Mouse (Mus musculus) cerebellum, adult 9-10 months (tissue): ENCODE measurements around the gene Camk2n1.

Experiments
- DNase-seq: peaks from one replicate; pipeline ENCODE4 v3.0.0; 2022

Gene Camk2n1

DNA sequence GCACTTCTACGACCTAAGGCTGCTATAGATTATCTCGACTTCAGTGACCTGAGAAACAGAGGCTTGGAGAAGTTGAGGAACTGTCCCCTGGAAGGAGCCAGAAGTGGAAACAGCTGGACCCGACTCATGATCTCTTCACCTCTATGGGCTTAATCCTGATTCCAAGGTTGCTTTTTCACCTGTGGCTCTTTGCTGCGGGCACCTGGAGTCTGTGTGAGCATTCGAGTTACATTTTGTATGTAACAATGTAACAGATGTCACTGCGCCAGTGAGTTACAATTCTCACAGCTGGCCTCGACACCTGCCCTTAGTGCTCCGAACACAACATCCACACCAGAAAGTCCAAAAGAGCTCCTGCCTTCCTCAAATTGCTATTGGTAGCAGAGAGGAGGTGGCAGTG is 11.3 kb downstream of the Camk2n1 start:
- DNase-seq, result no peak

DNA sequence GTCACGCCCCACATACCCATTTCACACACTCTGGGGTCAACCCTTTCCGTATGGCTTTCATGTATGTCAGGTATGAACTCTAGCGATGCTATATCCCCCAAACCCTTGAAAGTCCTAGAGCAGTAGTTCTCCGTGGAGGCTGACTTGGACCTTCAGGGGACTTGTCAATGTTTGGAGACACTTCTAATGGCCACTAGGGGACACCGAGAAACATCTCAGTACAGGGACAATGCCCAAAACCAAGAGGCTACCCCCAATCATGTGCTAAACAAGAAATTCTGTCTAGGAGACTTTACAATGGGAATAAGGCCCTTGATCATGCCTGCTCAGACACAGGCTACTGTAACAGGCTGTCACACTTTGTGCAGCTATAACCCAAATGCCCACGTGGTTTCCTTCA is 12.6 kb downstream of the Camk2n1 start:
- no peak for DNase-seq

DNA sequence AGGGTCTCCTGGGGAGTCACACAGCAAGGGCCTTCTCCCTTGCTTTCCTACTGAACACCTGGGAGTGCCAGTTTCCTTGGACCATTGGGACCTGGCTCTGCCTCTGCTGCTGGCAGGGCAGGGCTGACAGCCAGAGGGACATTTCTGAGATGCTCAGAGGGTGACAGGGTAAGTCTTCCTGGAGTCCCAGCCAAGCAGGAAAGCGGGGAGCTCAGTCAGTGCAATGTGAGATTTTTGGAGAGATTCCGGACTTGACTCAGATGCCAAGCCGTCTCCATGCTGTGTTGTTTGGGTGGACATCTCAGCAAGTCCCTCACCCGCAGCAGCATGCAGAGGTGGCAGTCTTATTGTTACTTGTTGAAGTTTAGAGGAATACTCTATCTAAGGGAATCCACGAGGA is 13.3 kb downstream of the Camk2n1 start:
- no peak for DNase-seq

DNA sequence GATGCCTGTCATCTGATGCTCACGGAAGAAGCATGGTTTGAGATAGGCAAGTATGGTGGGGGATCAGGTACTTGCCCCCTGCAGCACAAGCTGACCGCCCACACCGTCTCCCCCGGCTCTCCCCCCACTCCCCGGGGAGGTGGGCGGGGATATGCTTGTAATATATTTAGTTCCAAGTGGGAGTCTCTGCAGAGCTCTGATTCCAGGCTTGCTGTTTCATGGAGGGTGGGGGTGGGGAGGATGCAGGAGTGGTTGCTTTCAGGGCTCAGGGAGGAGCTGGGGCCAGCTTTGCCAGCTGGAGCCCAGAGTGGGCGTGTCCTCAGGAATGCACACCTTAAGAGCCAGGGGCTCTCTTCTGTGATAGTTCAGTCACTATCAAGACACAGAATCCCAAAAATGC is 15.0 kb downstream of the Camk2n1 start:
- DNase-seq, result no peak

DNA sequence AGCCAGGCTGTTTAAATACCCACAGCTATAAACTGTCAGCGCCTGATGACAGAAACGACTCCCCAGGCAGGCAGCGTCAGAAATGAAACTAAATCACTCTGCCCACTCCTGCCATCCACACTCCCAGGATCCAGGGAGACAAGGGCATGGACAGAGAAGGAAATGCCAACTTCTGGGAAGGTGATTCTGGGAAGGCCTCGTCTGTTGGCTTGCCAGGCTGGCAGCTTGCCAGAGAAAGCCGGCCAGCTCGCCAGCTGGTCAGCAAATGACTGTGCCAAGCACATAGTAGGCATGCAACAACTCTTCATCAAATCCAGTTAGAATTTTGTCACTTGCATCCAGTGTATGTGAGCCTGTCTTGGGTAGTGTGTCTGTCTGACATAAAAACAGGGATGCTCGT is 17.1 kb downstream of the Camk2n1 start:
- DNase-seq, result no peak

DNA sequence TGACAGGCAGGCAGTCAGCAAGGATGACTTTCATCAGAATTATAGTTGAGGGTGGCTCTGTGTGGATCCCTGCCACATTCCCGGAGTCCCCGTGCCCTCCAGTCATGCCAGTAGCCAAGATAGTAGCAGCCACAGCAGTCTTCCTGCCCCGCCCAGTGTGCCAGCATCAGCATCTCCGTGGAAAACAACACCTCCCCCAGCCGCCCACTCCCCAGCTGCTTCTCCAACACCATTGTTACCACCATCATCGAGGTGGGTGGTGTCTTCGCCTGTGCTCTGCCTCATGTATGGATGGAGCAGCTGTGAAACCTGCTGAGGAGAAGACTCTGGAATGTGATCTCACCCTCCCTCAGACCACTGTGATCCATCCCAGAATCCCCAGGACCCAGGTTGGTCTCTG is 25.5 kb downstream of the Camk2n1 start:
- no peak for DNase-seq

DNA sequence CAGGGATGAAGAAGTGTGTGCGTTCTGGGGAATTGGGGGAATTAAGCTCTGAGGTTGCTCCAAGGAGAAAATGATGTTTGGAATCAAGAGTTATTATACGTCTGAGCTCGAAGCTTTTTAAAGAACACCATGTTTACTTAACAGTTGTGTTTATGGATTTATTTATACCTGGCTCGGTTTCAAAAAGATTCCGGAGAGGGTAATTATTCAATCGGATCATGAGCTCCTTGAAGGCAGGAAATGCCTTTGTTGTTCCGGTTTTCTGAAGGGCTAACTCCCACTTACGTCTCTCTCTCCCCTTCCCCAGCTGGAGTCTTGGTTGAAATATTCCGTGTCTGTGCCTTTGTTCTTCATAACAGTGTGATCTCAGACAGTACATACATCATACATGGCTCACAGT is 26.8 kb downstream of the Camk2n1 start:
- DNase-seq, result no peak

DNA sequence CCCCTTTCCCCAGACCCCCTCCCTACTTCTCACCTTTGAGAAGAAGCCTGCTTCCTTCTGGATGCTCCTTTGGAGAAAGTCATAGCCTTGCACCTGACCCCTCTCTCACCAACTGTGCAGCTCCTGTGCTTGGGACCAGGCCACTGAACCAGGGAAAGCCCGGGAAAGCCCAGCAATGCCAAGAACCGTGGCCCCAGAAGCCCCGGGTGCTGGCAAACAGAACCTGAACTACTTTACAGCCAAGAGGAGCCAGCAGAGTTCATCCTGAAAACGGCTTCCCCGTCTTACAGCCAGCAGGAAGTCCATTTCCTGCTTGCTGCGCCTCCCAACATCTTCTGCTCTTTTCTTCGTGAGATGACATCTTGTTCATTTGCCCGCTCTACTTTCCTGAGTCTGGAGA is 28.6 kb downstream of the Camk2n1 start:
- no peak for DNase-seq

DNA sequence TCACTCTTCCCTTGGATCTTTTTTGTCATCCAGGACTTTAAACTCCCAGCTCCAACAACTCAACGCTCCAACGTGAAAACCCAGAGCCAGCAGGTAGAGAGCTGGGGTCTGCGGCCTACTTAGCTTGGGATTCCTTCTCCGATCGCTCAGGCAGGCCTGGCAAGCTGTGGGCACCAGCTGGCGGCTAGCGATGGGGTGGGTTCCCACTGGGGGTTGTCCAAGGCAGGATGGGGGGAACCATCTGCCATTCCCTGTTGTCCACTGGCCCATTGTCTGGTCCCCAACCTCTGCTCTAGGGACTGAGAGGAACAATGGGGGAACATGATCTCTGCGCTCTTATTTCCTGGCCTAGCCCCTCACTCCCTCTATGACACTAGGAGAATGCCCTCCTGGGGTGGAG is 34.1 kb downstream of the Camk2n1 start:
- no peak for DNase-seq

DNA sequence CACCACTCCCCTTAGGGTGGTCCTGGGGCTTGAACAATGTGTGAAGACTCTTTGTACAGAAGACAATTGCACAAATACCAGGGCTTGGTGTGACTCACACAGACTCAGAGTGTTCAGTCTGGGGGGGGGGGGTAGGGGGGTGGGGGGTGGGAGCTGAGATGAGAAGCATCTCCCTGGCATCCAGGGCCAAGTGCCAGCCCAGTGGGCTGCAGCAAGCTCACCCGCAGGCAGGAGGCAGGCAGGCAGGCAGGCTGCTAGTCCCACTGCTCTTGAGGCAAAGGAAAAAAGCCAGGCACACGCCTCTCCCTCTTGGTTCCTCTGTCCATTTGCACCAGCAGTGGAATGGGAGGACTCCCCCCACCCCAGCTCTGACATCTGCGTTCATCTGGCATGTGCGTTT is 37.0 kb downstream of the Camk2n1 start:
- DNase-seq, result no peak

DNA sequence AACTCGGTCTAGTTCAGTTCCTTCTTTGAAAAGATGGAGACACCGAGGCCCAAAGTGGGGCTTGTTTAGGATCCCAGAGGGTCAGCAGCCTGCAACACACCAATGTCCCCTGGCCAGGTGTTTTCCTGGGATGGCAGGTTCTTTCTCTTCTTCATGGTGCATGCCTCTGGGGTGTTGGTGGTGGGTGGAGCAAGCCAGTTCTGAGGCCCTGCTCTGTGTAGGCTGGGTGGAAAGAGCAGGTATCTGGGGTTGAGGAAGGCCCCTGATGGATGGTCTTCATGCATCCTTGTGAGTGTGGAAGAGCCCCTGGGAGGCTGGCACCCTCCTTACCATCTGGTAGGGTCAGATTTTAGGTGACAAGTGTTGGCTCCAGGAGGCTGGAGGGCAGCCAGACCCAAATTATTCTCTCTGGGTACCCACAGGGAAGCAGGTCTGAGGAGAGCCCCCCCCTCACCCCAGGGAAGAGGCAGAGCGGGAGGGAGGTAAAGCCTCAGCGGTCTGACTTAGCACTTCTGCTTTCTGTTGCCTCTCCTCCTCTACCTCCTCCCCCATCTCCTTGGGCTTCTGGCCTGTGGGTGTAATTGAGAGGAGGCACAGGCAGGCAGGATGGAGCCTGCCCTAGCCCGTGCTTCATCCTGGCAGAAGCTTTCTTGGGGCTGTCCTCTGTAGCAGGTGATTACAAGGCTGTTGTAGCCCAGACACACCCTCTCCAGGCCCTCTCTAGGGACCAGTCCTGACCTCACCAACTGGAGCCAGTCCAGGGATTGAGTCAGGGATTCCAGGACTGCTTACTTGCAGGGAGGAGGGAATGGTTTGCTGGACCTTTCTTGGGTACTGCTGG is 39.3 kb downstream of the Camk2n1 start:
- DNase-seq, result no peak

DNA sequence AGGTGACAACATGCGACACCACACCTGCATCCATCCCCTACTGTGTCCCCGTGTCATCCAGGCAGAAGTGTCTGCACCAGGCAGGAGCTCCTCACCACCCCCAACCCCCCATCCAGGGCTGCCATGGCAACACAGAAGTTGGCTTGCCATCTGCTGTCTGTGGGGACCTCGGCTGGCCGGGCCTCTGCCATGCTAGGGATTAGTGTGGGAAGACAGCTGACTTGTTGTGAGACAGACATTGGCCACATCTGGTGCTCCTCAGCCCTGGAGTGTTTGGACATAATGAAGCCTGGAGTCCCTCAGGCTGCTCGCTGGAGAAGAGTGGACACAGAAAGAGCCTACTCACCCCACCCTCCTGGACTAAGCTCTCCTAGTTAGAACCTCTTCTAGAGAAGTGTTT is 40.8 kb downstream of the Camk2n1 start:
- no peak for DNase-seq

DNA sequence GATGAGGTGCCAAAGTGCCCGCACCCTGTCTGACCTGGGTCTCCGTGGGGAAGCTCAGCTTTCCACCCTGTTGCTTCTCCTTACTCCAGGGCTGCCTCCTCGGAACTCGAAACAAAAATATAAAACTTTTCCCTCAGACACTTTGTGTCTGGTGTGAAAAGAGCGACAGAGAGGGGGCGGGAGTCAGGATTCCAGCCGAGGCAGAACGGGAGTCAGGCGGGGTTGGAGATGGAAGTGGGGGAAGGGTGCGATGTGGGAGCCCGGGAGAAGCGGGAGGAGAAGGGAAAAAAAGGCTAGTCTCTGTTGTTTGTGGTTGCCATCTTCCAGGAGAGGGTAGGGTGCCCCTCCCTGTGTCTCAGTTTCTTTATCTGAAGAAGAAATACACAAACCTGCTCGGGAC is 41.7 kb downstream of the Camk2n1 start:
- no peak for DNase-seq

DNA sequence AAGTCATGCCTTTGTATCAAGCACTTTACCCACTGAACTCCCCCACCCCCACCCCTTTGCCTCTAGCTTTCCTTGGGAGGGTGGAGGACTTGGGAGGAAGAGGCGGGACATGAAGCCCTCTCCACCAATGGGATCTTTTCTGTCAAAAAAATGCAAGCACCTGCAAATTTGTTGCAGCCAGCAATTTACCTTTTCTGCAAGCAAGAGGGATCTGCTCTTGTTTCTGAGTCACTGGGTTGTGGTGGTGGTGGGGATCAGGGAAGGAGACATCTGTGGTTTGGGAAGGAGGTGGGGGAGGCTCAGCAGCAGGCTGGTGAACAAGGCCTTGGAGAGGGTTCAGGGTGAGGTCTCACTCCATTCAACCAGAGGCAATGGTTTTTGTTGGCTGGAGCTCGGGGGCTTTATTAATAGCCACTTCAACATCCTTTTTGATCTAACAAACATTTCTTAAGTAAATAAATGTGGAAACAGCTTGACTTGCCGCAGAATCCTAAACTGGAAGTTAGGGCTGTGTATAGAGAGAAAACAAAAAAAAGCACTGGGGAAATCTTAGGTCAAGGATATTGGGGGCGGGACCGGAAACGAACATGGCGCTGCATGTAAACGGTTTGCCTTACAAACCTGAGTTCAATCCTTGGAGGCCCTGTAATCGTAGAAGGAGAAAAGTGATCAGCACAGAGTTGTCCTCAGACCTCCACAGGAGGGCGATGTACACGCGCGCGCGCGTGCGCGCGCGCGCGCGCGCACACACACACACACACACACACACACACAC is 42.8 kb downstream of the Camk2n1 start:
- DNase-seq, result no peak

DNA sequence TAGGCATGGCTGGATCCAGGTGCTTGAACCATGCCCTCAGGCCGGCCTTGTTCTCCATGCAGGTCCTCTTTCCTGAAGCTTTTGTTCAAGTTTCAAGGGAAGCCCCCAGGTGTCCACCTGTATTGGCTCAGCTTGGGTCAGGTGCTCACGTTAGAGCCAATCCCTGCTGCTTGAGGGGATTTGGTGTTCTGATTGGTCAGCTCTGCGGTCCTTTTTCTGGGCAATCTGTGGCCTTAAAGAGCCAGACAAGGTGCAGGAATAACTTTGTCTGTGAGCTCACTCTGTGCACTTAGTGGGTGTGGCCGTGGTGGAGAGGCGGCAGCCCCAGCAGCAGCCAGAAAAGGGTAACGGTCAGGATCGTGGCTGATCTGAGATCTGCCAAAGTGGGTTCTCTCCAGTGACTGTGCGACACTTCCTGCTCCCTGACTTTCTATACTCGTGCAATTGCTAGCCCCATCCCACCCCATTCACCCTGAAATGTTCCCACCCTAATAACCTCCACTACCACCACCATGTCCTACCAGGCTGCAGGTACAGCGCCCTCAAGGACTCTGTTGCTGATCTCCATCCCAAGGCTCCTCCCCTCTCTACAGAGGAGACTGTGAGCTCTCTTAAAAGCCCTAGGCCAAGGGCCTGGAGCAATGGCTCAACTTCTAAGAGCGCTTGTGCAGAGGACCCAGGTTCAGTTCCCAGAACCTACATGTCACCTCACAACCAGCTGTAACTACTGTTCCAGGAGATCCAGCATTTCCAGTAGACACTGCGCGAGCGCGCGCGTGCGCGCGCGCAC is 45.9 kb downstream of the Camk2n1 start:
- no peak for DNase-seq

DNA sequence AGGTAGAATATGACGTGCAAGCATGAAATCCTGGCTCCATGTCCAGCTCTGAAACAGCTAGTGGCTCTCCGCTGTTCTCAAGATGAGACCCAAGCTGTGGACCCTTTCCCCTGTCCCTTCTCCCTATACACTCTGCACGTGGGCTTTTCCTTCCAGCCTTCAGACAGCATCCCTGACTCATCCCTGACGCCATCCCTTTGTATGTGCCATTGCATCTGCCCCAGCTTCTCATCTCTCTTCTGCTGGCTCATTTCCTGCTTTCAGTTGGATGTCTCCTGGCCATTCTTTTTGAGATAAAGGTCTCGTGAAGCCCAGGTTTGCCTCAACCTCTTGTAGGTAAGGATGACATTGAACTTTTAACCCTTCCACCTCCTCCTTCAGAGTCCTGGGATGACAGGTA is 46.9 kb downstream of the Camk2n1 start:
- DNase-seq, result no peak

DNA sequence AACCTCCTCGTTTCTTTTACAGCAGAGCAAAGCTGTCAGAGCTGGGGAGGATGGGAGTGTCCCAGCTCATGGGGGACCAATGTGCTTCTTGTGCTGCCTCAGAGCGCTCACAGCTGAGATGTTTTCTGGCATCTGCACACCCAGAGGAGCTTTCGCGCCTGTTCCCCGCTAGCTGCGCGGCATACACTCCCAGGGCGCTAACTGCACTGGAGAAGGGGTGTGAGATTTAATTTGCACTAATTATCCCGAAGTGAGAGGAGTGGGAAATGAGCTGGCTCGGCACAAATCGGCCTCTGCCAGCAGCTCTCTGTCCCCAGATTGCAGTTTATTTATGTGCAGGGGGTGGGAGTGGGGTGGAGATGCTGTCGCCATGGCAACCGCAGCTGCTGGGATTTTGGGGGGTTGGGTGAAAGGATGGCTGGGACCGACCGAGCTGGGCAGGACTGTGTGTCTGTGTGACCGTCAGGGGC is 50.6 kb downstream of the Camk2n1 start:
- DNase-seq, result no peak

DNA sequence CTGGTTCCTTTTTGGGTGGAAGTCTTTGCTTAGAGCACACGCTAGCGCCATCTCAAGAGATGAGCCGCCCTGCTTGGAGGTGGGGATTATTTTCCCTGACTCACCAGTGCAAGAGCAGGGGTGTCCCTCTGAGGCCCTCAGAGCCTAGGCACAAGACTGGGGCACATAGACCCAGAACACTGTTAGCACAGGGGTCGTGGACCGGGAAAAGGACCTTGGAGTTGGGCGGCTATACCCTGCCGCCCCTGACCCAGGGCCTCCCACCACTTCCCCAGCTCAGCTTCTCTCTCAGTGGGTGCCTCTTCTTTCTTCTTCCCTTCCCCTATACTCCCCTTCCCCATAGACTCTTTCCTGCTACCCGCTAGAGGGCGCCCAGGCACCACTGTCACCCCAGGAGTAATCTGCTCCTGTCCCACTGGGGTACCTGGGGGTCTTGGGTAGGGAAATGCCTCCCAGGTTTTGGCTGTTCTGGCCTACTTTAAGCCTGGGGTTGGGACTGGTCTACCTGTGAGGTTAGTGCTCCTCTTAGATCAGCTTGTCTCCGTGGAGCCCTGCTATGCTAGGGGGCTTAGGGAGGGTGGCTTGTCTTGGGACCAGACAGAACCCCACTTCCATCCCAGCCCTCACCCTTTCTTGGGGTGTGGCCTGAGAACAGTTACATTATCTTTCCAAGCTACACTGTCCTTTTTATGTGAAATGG is 51.2 kb downstream of the Camk2n1 start:
- no peak for DNase-seq

DNA sequence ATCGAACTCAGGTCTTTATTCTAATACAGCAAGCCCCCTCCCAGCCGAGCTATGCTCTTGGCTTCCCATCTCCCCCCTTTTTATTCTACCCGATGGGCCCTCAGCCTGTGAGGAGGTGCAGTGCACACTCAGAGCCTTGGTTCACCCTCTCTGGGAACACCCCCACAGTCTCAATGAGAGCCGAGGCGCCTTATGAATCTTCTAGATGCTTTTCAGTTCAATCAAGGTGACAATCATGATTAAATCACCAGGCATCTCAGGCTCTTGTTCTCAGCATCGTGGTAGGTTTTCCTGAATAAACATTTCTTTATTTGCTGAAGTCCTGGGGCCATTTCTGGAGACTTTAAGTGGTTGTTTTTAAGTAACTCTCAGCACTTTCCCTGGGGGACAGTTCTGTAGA is 53.8 kb downstream of the Camk2n1 start:
- DNase-seq, result no peak
